Mouse (Mus musculus) small intestine, adult 2 months (tissue): ENCODE measurements around the gene Adamts9.

Source experiments
- CTCF ChIP-seq: fragments of 200-500 bp; IDR thresholded peaks from 2 replicates; pipeline ENCODE4 v1.5.1; 2012; ENCODE audit warnings: low read depth, mild to moderate bottlenecking, control low read depth, inconsistent platforms, low read length, moderate library complexity, mixed read lengths; ENCODE audit not compliant: insufficient replicate concordance, insufficient read length; ENCODE audit errors: extremely low read depth
- POLR2A ChIP-seq: fragments of 200-500 bp; IDR thresholded peaks from 2 replicates; pipeline ENCODE4 v1.6.1; 2012; ENCODE audit warnings: low read depth, mild to moderate bottlenecking, control low read depth, inconsistent platforms, low read length, moderate library complexity

DNA sequence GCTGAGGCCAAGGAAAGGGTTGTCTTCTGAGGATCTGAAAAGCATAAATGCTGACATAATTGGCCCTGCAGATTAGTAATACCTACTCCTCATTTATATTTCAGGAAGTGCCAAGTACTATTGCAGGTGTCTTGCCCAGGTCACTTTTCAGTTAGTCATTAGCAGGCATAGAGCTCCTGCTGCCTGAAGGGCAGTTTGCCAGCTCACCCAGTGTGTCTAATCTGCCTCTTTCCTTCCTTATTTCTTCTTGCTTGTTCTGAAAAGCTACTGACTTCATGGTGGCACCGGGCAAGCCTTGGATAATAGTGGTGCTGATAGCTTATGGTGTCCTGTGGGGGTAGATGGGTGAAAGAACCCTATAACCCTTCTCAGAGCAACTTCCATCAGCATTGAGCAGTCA is 206.2 kb downstream of the Adamts9 start:
- no peak for TF ChIP-seq POLR2A
- no peak for TF ChIP-seq CTCF
